Mouse (Mus musculus): ENCODE measurements at regions not wholly inside any gene's neighbourhood (a gene's known extent, or its start where the extent isn't known, plus 50 kb on each side); places are given as distances from the start of the nearest gene placed in this dataset.
A peak's percentile ranks its signal among the peaks of the same experiment; 100 is the strongest.
"Not testable (repeated sequence)": the region's sequence is repeated elsewhere in the genome, so short reads cannot be mapped to it uniquely, and the experiment has no call there.

- Histone ChIP-seq H3ac (ENCODE audit: control insufficient read depth, insufficient read length, low read depth) (no peak overlapping the region), H3K36me3 (ENCODE audit: control insufficient read depth, insufficient read depth) (no peaks in the 10 kb centered on the region), H3K27me3 (ENCODE audit: control insufficient read depth, insufficient read depth, insufficient read length) (peaks cover 4% of the 10 kb centered on the region), H3K79me3 (ENCODE audit: low read depth) (no peaks in the 10 kb centered on the region), H3K4me3 (ENCODE audit: insufficient read depth, poor library complexity, severe bottlenecking) (no peak overlapping the region), H3K79me2 (ENCODE audit: control insufficient read depth, insufficient read depth) (no peaks in the 10 kb centered on the region)
- TF ChIP-seq CTCF (IDR thresholded peaks at IDR 0.05; ENCODE audit: control insufficient read depth, insufficient read depth, insufficient read length) (no peak), MYOD1 (IDR thresholded peaks at IDR 0.05; ENCODE audit: control insufficient read depth, insufficient read length, low read depth) (peak; percentile 28), MAX (IDR thresholded peaks at IDR 0.05) (no peak), CEBPB (IDR thresholded peaks at IDR 0.05; ENCODE audit: low read depth) (no peak), USF1 (IDR thresholded peaks at IDR 0.05; ENCODE audit: low read depth) (no peak), MYOG (IDR thresholded peaks at IDR 0.05; ENCODE audit: control insufficient read depth, extremely low read depth, insufficient read length) (no peak), FOSL1 (IDR thresholded peaks at IDR 0.05; ENCODE audit: insufficient read depth, low read length, poor library complexity, severe bottlenecking) (peak; percentile 40)
These were observed 63.0 kb downstream of the Hand2 start for GRCm38 (mm10) chr8:57383746-57384320.

GRCm38 (mm10) chr8:57387627-57388026, 66.8 kb downstream of the Hand2 start:
- TF ChIP-seq CTCF (IDR thresholded peaks at IDR 0.05; ENCODE audit: control insufficient read depth, insufficient read depth, insufficient read length) (no peak), CEBPB (IDR thresholded peaks at IDR 0.05; ENCODE audit: low read depth) (no peak), MYOG (IDR thresholded peaks at IDR 0.05; ENCODE audit: control insufficient read depth, extremely low read depth, insufficient read length) (no peak), MYOD1 (IDR thresholded peaks at IDR 0.05; ENCODE audit: control insufficient read depth, insufficient read length, low read depth) (peak; percentile 84), FOSL1 (IDR thresholded peaks at IDR 0.05; ENCODE audit: insufficient read depth, low read length, poor library complexity, severe bottlenecking) (no peak), MAX (IDR thresholded peaks at IDR 0.05) (peak; percentile 47), USF1 (IDR thresholded peaks at IDR 0.05; ENCODE audit: low read depth) (no peak)
- H3K79me2 ChIP-seq (ENCODE audit: control insufficient read depth, insufficient read depth), result no peaks in the 10 kb centered on the region
- H3K36me3 ChIP-seq (ENCODE audit: control insufficient read depth, insufficient read depth), result no peaks in the 10 kb centered on the region
- H3K79me3 ChIP-seq (ENCODE audit: low read depth), result no peaks in the 10 kb centered on the region
- H3K27me3 ChIP-seq (ENCODE audit: control insufficient read depth, insufficient read depth, insufficient read length), result no peaks in the 10 kb centered on the region
- H3K4me3 ChIP-seq (ENCODE audit: insufficient read depth, poor library complexity, severe bottlenecking), result no peak overlapping the region
- no peak overlapping the region for H3ac ChIP-seq (ENCODE audit: control insufficient read depth, insufficient read length, low read depth)

GRCm38 (mm10) chr8:57388579-57388978, 67.1 kb upstream of the Scrg1 start:
- H3K4me3 ChIP-seq (ENCODE audit: insufficient read depth, poor library complexity, severe bottlenecking), result no peak overlapping the region
- H3K36me3 ChIP-seq (ENCODE audit: control insufficient read depth, insufficient read depth), result no peaks in the 10 kb centered on the region
- no peaks in the 10 kb centered on the region for H3K79me2 ChIP-seq (ENCODE audit: control insufficient read depth, insufficient read depth)
- TF ChIP-seq MYOD1 (IDR thresholded peaks at IDR 0.05; ENCODE audit: control insufficient read depth, insufficient read length, low read depth) (peak; percentile 62), CTCF (IDR thresholded peaks at IDR 0.05; ENCODE audit: control insufficient read depth, insufficient read depth, insufficient read length) (no peak), MAX (IDR thresholded peaks at IDR 0.05) (no peak)
- no peak overlapping the region for H3ac ChIP-seq (ENCODE audit: control insufficient read depth, insufficient read length, low read depth)
- no peaks in the 10 kb centered on the region for H3K27me3 ChIP-seq (ENCODE audit: control insufficient read depth, insufficient read depth, insufficient read length)
- H3K79me3 ChIP-seq (ENCODE audit: low read depth), result no peaks in the 10 kb centered on the region

- Histone ChIP-seq H3K27me3 (ENCODE audit: control insufficient read depth, insufficient read depth, insufficient read length) (no peaks in the 10 kb centered on the region), H3ac (ENCODE audit: control insufficient read depth, insufficient read length, low read depth) (no peak overlapping the region), H3K4me3 (ENCODE audit: insufficient read depth, poor library complexity, severe bottlenecking) (no peak overlapping the region), H3K36me3 (ENCODE audit: control insufficient read depth, insufficient read depth) (no peaks in the 10 kb centered on the region), H3K79me2 (ENCODE audit: control insufficient read depth, insufficient read depth) (no peaks in the 10 kb centered on the region), H3K79me3 (ENCODE audit: low read depth) (no peaks in the 10 kb centered on the region)
- TF ChIP-seq CEBPB (IDR thresholded peaks at IDR 0.05; ENCODE audit: low read depth), result no peak
- TF ChIP-seq MYOG (IDR thresholded peaks at IDR 0.05; ENCODE audit: control insufficient read depth, extremely low read depth, insufficient read length), result no peak
- no peak for TF ChIP-seq MAX (IDR thresholded peaks at IDR 0.05)
- no peak for TF ChIP-seq USF1 (IDR thresholded peaks at IDR 0.05; ENCODE audit: low read depth)
- no peak for TF ChIP-seq MYOD1 (IDR thresholded peaks at IDR 0.05; ENCODE audit: control insufficient read depth, insufficient read length, low read depth)
- TF ChIP-seq FOSL1 (IDR thresholded peaks at IDR 0.05; ENCODE audit: insufficient read depth, low read length, poor library complexity, severe bottlenecking), result no peak
- TF ChIP-seq CTCF (IDR thresholded peaks at IDR 0.05; ENCODE audit: control insufficient read depth, insufficient read depth, insufficient read length), result no peak
These were observed 57.6 kb upstream of the Scrg1 start for GRCm38 (mm10) chr8:57397999-57398635.

- not testable (repeated sequence) for H3K79me3 ChIP-seq (ENCODE audit: low read depth); H3K4me3 ChIP-seq (ENCODE audit: insufficient read depth, poor library complexity, severe bottlenecking); H3K79me2 ChIP-seq (ENCODE audit: control insufficient read depth, insufficient read depth)
These were observed 55.6 kb upstream of the Scrg1 start for GRCm38 (mm10) chr8:57400171-57400570.

More at GRCm38 (mm10) chr8:57400171-57400570, 55.6 kb upstream of the Scrg1 start:
- H3K36me3 ChIP-seq (ENCODE audit: control insufficient read depth, insufficient read depth); H3K27me3 ChIP-seq (ENCODE audit: control insufficient read depth, insufficient read depth, insufficient read length); H3ac ChIP-seq (ENCODE audit: control insufficient read depth, insufficient read length, low read depth): not testable (repeated sequence)
